Mouse (Mus musculus) heart, postnatal 14 days (tissue): ENCODE data around the gene Erich6. TPM values are rescaled to one million over a fixed set of nuclear protein-coding genes. Genes with fewer than 3 reads are reported as not detected.
A peak's percentile ranks its signal among the peaks of the same experiment; 100 is the strongest.

Experiments
- DNase-seq, 2 experiments: peaks; one replicate each; pipeline ENCODE4 v3.0.0; 2021 to 2022
- intact Hi-C: fragments of 180-260 bp; cut with DNase I; formaldehyde crosslinking; loops from one replicate; pipeline ENCODE4 v1.15.1; 2025
- long read RNA-seq, 2 experiments: library from polyadenylated mRNA; stranded (forward); transcript quantifications; one replicate each; pipeline ENCODE4 v2.0.0; 2021
- total RNA-seq, 2 experiments: library from RNA; stranded (reverse); gene quantifications; 2 replicates each; pipeline ENCODE4 v1.2.3; 2021

Erich6 gene
- total RNA-seq: under 1 TPM in 1 of 2 experiments, not detected in 1; 0.10 TPM
- long read RNA-seq, experiment 1: 0 reads
- long read RNA-seq, experiment 2: 0 reads

DNA sequence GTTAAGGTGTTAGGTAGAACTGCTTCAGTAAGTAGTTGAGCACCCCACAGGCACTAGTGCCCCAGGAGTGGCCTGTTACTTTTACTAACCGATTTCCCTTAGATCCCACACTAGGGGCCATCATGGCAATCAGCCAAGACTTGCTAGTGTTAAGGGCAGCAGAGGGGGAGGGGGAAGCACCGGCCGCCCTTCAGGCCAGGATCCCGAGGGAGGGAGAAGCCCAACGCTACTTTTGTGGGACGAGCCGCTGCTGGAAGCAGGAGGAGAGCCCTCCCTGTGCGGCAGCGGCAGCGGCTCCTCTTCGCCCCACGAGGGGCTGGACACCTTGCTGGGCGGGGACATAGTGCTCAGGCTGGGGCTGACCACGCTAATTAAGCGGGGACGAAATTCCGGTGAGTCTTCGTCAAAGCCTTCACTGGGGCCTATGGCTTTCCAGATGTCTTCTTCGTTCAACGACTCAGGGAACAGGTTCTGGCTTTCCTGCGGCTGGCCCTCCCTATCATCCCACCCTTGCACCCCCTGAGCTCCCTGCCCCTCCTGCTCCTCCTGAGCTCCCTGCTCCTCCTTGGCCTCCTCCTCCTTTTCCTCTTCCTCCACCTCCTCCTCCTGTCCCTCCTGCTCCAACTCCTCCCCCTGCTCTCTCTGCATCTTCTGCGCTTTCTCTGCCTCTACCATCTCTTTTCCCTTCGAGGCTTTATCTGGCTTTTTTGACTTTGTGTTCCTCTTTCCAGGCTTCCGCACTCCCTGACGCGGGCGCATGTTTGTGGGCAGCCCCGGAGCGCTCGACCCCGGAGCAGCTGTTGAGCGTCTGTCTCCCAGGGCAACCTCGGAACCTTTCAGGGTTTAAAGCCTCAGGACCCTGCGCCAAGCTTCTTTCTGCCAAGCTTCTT, at the start of gene Erich6:
TSS of gene Erich6 (minus strand) at position 802 of the 890 bp plus-strand sequence.
- DNase-seq: peak; percentile 11 to 21
- intact Hi-C loops: no loop called here

DNA sequence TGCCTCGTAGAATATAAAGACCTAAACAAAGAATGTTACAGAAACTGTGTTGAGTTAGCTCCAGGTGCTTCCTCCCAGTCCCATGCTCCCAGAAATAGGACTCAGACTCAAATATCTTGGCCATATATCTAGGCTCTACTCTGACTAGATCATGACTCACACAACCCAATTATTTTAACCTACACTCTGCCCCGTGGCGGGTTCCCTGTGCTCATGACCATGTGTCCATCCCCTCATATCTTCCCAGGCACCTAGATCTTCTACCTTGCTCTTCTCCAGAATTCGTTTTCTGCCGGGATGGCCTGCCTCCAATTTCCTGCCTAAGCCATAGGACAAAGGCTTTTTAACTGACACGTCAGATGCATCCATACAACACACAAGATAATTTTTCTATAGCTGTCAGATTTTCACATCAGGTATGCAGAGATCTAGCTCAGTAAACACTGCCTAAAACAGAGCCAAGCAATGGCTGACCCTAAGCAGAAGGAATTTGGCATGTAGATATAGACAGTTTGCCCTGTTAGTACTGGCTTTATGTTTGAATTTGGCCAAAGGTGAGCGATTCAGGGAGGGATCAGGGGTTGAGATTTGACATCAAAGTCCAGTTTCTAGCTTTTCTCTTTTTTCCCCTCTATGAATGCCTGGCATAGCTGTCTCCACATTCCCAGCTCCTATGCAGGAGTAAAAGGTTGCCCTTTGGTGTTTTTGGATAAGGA, 49.4 kb upstream of the Erich6 start:
- intact Hi-C loops: no loop called here
- no peak for DNase-seq

DNA sequence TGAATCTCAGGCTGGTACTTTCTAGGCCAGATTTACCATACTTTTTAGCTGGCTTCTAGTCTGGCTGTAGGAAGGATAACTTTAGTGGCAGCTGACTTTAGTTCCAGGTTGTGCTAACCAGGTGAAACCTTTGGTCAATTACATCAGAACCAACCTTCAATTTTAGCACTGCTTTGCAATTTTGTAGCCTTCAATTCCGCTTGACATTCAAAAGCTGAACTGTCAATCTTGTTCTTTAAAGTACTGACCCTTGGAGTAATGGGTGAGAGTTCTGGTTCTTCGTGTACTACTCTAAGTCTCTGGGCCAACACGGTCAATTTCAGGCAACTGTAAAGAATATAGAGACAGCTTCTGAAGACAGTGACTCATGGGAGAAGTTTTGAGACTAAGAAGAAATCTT, 48.4 kb upstream of the Erich6 start:
- intact Hi-C loops: no loop called here
- DNase-seq: no peak

DNA sequence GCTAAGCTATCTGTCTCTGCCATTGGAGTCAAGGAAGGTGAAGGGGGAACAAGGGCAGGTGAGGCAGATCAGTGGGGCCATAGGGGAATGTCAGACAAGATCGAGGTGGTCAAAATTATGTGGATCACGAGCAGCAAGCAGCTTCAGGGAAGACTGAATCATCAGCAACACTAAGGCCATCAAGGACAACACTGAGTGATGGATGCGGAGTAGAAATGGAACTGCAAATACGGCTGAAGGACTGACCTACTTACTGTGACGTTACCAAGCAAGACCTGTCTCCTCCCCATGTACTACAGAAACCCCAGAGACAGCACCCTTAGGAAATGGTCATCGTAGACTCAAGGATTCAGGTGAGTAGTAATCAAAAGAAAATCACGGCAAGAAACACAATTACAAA, 46.3 kb upstream of the Erich6 start:
- intact Hi-C loops: no loop called here
- no peak for DNase-seq

- DNase-seq: no peak
- intact Hi-C loops: no loop called here
Observed at GRCm38 (mm10) chr3:58682336-58682735, 45.3 kb upstream of the Erich6 start.

DNA sequence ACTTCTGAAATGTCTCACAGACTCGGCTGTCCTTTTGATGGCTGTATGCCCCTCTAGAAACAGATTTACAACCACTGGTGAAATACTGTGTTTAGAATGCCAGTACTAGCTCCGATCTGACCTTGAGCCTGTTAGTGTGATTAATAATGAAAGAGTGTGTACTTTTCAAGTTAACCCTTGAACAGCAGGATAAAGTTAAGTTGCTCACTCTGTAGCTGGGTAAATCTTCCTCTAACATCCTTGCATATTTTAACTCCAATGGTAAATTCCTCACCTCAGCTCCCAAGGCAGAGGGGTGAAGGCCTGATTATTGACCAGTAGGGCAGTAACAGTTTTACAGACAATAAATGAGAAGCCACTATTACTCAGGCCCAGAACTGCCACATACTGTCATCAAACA, 44.8 kb upstream of the Erich6 start:
- DNase-seq: no peak
- intact Hi-C loops: no loop called here

GRCm38 (mm10) chr3:58680943-58681637, 44.1 kb upstream of the Erich6 start:
- no peak for DNase-seq
- intact Hi-C loops: no loop called here

- no peak for DNase-seq
- intact Hi-C loops: no loop called here
Observed at GRCm38 (mm10) chr3:58679996-58680395, 43.0 kb upstream of the Erich6 start.

- no peak for DNase-seq
- intact Hi-C loops: no loop called here
Observed at GRCm38 (mm10) chr3:58678905-58679304, 41.9 kb upstream of the Erich6 start.

DNA sequence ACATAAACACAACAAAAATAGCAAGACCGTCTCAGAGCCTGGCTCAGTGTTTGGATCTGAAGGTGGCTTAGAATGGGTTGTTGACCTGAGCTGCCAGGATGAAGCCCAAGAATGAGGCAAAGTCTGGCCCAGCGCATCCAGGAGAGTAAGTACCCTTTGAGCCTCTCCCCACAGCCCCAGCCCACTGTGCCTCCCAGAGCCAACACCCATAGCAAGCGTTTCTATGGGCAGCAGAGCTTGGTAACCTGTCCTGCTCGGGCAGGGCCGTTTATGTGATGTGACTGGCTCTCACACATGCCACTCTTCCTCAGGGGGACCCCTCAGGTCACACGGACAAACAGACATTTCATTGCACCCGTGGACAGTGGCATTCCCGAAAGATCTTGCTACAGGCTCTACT, 41.4 kb upstream of the Erich6 start:
- no peak for DNase-seq
- intact Hi-C loops: no loop called here

DNA sequence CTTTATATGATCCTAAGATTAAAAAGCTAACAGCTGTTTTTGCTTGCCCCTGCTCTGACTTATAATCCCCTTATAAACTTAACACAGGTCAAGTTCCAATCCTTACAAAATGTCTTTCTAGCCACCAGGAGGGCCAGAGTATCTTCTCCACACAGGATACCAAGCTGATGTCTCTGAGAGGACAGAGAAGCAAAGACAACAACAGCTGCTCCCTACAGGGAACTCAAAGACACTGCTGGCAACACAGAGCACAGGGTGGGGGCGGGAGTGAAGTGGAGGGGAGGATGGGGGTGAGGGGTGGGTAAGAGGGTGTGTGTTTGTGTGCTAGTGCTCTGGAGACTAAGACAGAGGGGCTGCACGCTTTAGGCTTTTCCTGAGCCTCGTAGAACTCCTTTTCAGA, 40.6 kb upstream of the Erich6 start:
- no peak for DNase-seq
- intact Hi-C loops: no loop called here

DNA sequence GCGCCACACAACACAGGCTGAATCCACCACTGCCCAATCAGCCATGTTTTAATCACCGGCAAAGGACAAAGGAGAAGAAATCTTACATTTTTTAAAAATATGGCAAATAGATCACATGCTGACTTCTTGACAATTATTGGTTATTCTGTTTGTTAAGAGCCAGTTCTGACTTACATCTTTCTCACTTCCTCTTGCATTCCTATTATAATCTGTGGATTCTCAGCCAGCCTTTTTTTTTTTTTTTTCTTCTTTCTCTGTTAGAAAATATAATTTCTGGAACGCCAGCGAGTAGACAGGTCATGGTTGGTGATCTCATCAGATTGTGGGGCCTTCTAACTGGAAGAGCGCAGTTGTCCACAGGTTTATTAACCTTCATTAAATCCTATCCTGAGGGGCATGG, 36.3 kb upstream of the Erich6 start:
- intact Hi-C loops: no loop called here
- DNase-seq: no peak

DNA sequence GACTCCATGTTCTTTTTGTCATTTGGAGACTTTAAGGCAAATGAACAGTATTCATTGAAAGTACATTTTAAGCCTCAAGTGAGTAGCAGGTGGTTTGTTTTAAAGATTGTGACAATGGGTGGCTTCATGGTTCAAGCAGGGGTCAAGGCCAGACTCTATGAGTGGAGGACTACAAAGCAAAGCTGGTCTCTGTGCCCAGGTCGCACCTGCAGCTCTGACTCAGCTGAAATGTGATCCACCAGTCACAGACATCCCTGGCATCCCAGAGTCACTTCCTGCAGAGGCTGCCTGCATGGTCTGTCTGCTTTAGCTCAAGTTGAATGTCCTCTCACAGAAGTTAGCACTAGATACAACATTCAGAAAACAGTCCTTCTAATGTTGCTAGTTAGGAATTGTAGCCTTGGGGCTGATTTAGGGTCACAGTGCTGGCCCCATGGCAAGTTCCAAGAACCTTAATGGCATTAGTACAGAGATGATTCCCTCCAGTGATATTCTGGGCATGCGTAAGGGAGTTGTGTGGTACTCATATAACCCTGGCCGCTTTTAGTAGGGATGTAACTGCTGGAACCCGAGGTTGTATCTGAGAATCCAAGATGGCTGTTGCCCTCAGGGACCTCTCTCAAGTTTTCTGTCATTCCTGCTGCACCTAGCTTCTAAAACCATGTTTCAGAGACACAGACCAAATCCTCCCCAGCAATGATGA, 35.6 kb upstream of the Erich6 start:
- intact Hi-C loops: no loop called here
- no peak for DNase-seq

GRCm38 (mm10) chr3:58671616-58672250, 34.7 kb upstream of the Erich6 start:
- peak; percentile 12 to 25 for DNase-seq
- intact Hi-C loops: no loop called here

GRCm38 (mm10) chr3:58663970-58664369, 27.0 kb upstream of the Erich6 start:
- intact Hi-C loops: no loop called here
- no peak for DNase-seq

GRCm38 (mm10) chr3:58660636-58661035, 23.6 kb upstream of the Erich6 start:
- DNase-seq: no peak
- intact Hi-C loops: no loop called here

- peak; percentile 46 to 53 for DNase-seq
Observed at GRCm38 (mm10) chr3:58657356-58657755, 20.3 kb upstream of the Erich6 start.

GRCm38 (mm10) chr3:58655362-58656130, 18.5 kb upstream of the Erich6 start:
- DNase-seq: peak; percentile 60 to 80
- intact Hi-C loops: loop anchor here (1.0 to 5.0 kb wide), 3 partner anchors 37 to 402 kb away; partner anchors contain the start of gene Siah2

More at GRCm38 (mm10) chr3:58657356-58657755, 20.3 kb upstream of the Erich6 start:
- intact Hi-C loops: loop anchor here (5.0 kb wide), 2 partner anchors 35 to 400 kb away; partner anchors contain the start of gene Siah2

DNA sequence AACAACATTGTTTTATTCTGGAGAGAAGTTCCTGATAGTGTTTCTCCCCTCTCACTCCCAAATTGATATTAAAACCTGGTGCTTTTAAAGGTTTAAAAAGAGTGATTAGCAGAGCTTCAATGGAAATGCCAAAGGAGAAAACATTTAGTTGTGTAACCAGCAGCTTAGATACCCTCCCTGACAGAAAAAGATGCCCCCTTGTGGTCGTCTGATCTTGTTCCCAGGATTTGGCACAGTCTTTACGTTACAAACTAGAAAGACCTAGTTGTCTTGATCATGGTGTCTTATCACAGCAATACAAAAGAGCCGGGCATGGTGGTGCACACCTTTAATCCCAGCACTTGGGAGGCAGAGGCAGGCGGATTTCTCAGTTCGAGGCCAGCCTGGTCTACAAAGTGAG, 16.9 kb upstream of the Erich6 start:
- intact Hi-C loops: no loop called here

More for the DNA sequence above, 16.9 kb upstream of the Erich6 start:
- peak in 1 of 2 experiments; percentile 40 for DNase-seq
